Mouse (Mus musculus) embryonic facial prominence, embryonic 11.5 days (tissue): Measurements from ENCODE around the gene Wrap73. TPM values are rescaled to one million over a fixed set of nuclear protein-coding genes. Genes with fewer than 3 reads are reported as not detected.
A peak's percentile ranks its signal among the peaks of the same experiment; 100 is the strongest.

Experiments
- ATAC-seq: fragments of 200-750 bp; cut with Nextera tagmentation; replicated peaks from 2 replicates; pipeline ENCODE4 v1.8.0; 2017; ENCODE audit warnings: low read depth; ENCODE audit not compliant: insufficient number of reproducible peaks, low FRiP score, low TSS enrichment
- DNase-seq: peaks from one replicate; pipeline ENCODE4 v3.0.0-alpha.2; 2015; ENCODE audit warnings: low spot score
- H3K27ac ChIP-seq: fragments of 300-500 bp; sonication (generic); replicated peaks from 2 replicates; pipeline ENCODE4 v1.5.1; 2014; ENCODE audit warnings: mild to moderate bottlenecking, low read depth, low read length, control low read depth
- H3K27me3 ChIP-seq: fragments of 300-500 bp; sonication (generic); 2 replicates; pipeline ENCODE4 v1.6.1; 2014; ENCODE audit warnings: mild to moderate bottlenecking, low read length, moderate library complexity, mixed read lengths; ENCODE audit not compliant: control insufficient read depth, insufficient read depth
- H3K36me3 ChIP-seq: fragments of 300-500 bp; sonication (generic); replicated peaks from 2 replicates; pipeline ENCODE4 v1.6.1; 2014; ENCODE audit warnings: low read depth, mild to moderate bottlenecking, low read length, moderate library complexity, mixed read lengths; ENCODE audit not compliant: control insufficient read depth, insufficient read depth
- H3K4me1 ChIP-seq: fragments of 300-500 bp; sonication (generic); 2 replicates; pipeline ENCODE4 v1.6.1; 2014; ENCODE audit warnings: low read length, mixed read lengths; ENCODE audit not compliant: control insufficient read depth, insufficient read depth
- H3K4me2 ChIP-seq: fragments of 300-500 bp; sonication (generic); 2 replicates; pipeline ENCODE4 v1.6.1; 2014; ENCODE audit warnings: low read depth, mild to moderate bottlenecking, control low read depth, low read length, moderate library complexity
- H3K4me3 ChIP-seq: fragments of 300-500 bp; sonication (generic); 2 replicates; pipeline ENCODE4 v1.5.1; 2014; ENCODE audit warnings: low read depth, low read length, control low read depth
- H3K9ac ChIP-seq: fragments of 300-500 bp; sonication (generic); replicated peaks from 2 replicates; pipeline ENCODE4 v1.6.1; 2014; ENCODE audit warnings: mild to moderate bottlenecking, control low read depth, low read length
- H3K9me3 ChIP-seq: fragments of 300-500 bp; sonication (generic); replicated peaks from 2 replicates; pipeline ENCODE4 v1.6.1; 2016; ENCODE audit warnings: mild to moderate bottlenecking, low read length, inconsistent platforms, mixed read lengths; ENCODE audit not compliant: control insufficient read depth
- WGBS: fragments of 180-500 bp; shearing (Covaris S2); extraction: QIAGEN DNeasy Blood & Tissue Kit; methylation state at CpG from one replicate; pipeline ENCODE4 v1.1.7; 2014; 5-methylcytosine and 5-hydroxymethylcytosine counted together
- polyA plus RNA-seq: library from polyadenylated mRNA; unstranded; fragments of >200 nt; fragmentation: Nextera tagmentation; extraction: Ambion mirVana; gene quantifications from 2 replicates; pipeline ENCODE4 v1.2.1, GENCODE M21; 2014

Wrap73 gene
- polyA plus RNA-seq, 1 experiment from 2014 or later = 50.0 TPM

GRCm38 (mm10) chr4:154125202-154125601 is 17.0 kb upstream of the Wrap73 start:
- H3K4me3 ChIP-seq = no peak overlapping the region
- ATAC-seq = no peak
- no peak overlapping the region for H3K4me2 ChIP-seq
- H3K9me3 ChIP-seq = no peaks in the 10 kb centered on the region
- no peaks in the 10 kb centered on the region for H3K36me3 ChIP-seq
- WGBS = 75% methylated on average over 5 of the region's 5 CpGs
- no peak overlapping the region for H3K9ac ChIP-seq
- DNase-seq = no peak
- no peaks in the 10 kb centered on the region for H3K27me3 ChIP-seq
- no peaks in the 10 kb centered on the region for H3K4me1 ChIP-seq
- no peak overlapping the region for H3K27ac ChIP-seq

- no peak for DNase-seq
- H3K27me3 ChIP-seq = no peaks in the 10 kb centered on the region
- H3K4me2 ChIP-seq = no peak overlapping the region
- no peaks in the 10 kb centered on the region for H3K9me3 ChIP-seq
- H3K27ac ChIP-seq = no peak overlapping the region
- no peak for ATAC-seq
- 71% methylated on average over 3 of the region's 3 CpGs for WGBS
- no peak overlapping the region for H3K9ac ChIP-seq
- H3K4me3 ChIP-seq = no peak overlapping the region
- no peaks in the 10 kb centered on the region for H3K4me1 ChIP-seq
- no peaks in the 10 kb centered on the region for H3K36me3 ChIP-seq
Measured at GRCm38 (mm10) chr4:154127273-154127672, 14.9 kb upstream of the Wrap73 start.

- no peaks in the 10 kb centered on the region for H3K36me3 ChIP-seq
- H3K4me1 ChIP-seq = no peaks in the 10 kb centered on the region
- no peak overlapping the region for H3K9ac ChIP-seq
- no peaks in the 10 kb centered on the region for H3K27me3 ChIP-seq
- ATAC-seq (no peak), DNase-seq (no peak)
- no peak overlapping the region for H3K4me3 ChIP-seq
- no peak overlapping the region for H3K4me2 ChIP-seq
- no peak overlapping the region for H3K27ac ChIP-seq
- no peaks in the 10 kb centered on the region for H3K9me3 ChIP-seq
Measured at GRCm38 (mm10) chr4:154129950-154130349, 12.2 kb upstream of the Wrap73 start.

- 83% methylated on average over 4 of the region's 4 CpGs for WGBS
- no peaks in the 10 kb centered on the region for H3K4me1 ChIP-seq
- no peaks in the 10 kb centered on the region for H3K36me3 ChIP-seq
- H3K9me3 ChIP-seq = no peaks in the 10 kb centered on the region
- H3K27me3 ChIP-seq = peaks cover 3% of the 10 kb centered on the region; the same call in 1 of the 2 replicates
- H3K27ac ChIP-seq = no peak overlapping the region
- DNase-seq = no peak
- no peak for ATAC-seq
- H3K4me3 ChIP-seq = no peak overlapping the region
- no peak overlapping the region for H3K9ac ChIP-seq
- no peak overlapping the region for H3K4me2 ChIP-seq
Measured at GRCm38 (mm10) chr4:154131894-154132293, 10.3 kb upstream of the Wrap73 start.

- no peak overlapping the region for H3K9ac ChIP-seq
- ATAC-seq = peak; percentile 58; the same call in 1 of the 2 replicates
- 64% methylated on average over 4 of the region's 4 CpGs for WGBS
- H3K9me3 ChIP-seq = no peaks in the 10 kb centered on the region
- no peak overlapping the region for H3K27ac ChIP-seq
- no peak for DNase-seq
- H3K4me2 ChIP-seq = no peak overlapping the region
- H3K4me1 ChIP-seq = peaks cover 4% of the 10 kb centered on the region; the same call in 1 of the 2 replicates
- H3K36me3 ChIP-seq = no peaks in the 10 kb centered on the region
- H3K4me3 ChIP-seq = no peak overlapping the region
- peaks cover 28% of the 10 kb centered on the region for H3K27me3 ChIP-seq
Measured at GRCm38 (mm10) chr4:154134803-154135202, 7.4 kb upstream of the Wrap73 start.

- Histone ChIP-seq H3K9me3 (no peaks in the 10 kb centered on the region), H3K4me1 (peaks cover 10% of the 10 kb centered on the region), H3K27me3 (peaks cover 48% of the 10 kb centered on the region), H3K4me3 (no peak overlapping the region), H3K36me3 (no peaks in the 10 kb centered on the region), H3K27ac (no peak overlapping the region), H3K9ac (no peak overlapping the region), H3K4me2 (no peak overlapping the region)
- 60% methylated on average over 5 of the region's 5 CpGs for WGBS
- DNase-seq = no peak
- ATAC-seq = no peak
Measured at GRCm38 (mm10) chr4:154137139-154137538, 5.0 kb upstream of the Wrap73 start.

- Histone ChIP-seq H3K27me3 (peaks cover 48% of the 10 kb centered on the region), H3K36me3 (no peaks in the 10 kb centered on the region), H3K9ac (peak overlapping the region; percentile 51), H3K4me3 (peak overlapping the region; percentile 41), H3K4me1 (peaks cover 10% of the 10 kb centered on the region), H3K4me2 (peak overlapping the region; percentile 79), H3K9me3 (no peaks in the 10 kb centered on the region), H3K27ac (no peak overlapping the region)
- under 1% methylated on average over 50 of the region's 59 CpGs for WGBS
- ATAC-seq (no peak), DNase-seq (peak; percentile 40)
Measured at GRCm38 (mm10) chr4:154139671-154140181, 2.4 kb upstream of the Wrap73 start.

GRCm38 (mm10) chr4:154140182-154140212 is 2.2 kb upstream of the Wrap73 start, which contains the start of gene Trp73:
Trp73 (minus strand) TSS chr4:154140208.
- Histone ChIP-seq H3K27ac (no peak within 1 kb of the TSS), H3K4me1 (peaks cover 10% of the 10 kb centered on the region), H3K36me3 (no peaks in the 10 kb centered on the region), H3K9me3 (no peaks in the 10 kb centered on the region), H3K4me2 (peak within 1 kb of the TSS; percentile 79), H3K27me3 (peaks cover 48% of the 10 kb centered on the region), H3K4me3 (peak within 1 kb of the TSS; percentile 41), H3K9ac (peak within 1 kb of the TSS; percentile 51)
- ATAC-seq = no peak
- no peak for DNase-seq
- WGBS = 0% methylated on average over 3 of the region's 4 CpGs
